Mouse (Mus musculus) megakaryocyte, embryonic 14.5 days (primary cell): ENCODE measurements at regions not wholly inside any gene's neighbourhood (a gene's known extent, or its start where the extent isn't known, plus 50 kb on each side); places are given as distances from the start of the nearest gene placed in this dataset.

Experiments used
- FLI1 ChIP-seq: IDR thresholded peaks from 2 replicates; pipeline ENCODE4 v1.6.1; 2012; ENCODE audit warnings: low read length, inconsistent platforms, mixed read lengths
- GATA1 ChIP-seq: IDR thresholded peaks from 3 replicates; pipeline ENCODE4 v1.6.1; 2012; ENCODE audit warnings: mixed read lengths, low read length, inconsistent platforms, borderline replicate concordance

GRCm38 (mm10) chr16:55470721-55471120 lies 172.9 kb upstream of the Zpld1 start:
- no peak for TF ChIP-seq GATA1
- no peak for TF ChIP-seq FLI1
